Mouse (Mus musculus) gastrocnemius, adult 2 months (tissue): Measurements from ENCODE around the gene Phrf1. TPM values are rescaled to one million over a fixed set of nuclear protein-coding genes. Genes with fewer than 3 reads are reported as not detected.
A peak's percentile ranks its signal among the peaks of the same experiment; 100 is the strongest.

Experiments used
- DNase-seq: peaks from one replicate; pipeline ENCODE4 v3.0.0; 2022
- H3K27ac ChIP-seq: fragments of 200-600 bp; 2 replicates; pipeline ENCODE4 v1.8.1; 2022; ENCODE audit warnings: mild to moderate bottlenecking
- H3K4me3 ChIP-seq: fragments of 200-600 bp; 2 replicates; pipeline ENCODE4 v1.8.1; 2022; ENCODE audit warnings: mild to moderate bottlenecking, moderate library complexity
- CTCF ChIP-seq: fragments of 200-600 bp; IDR thresholded peaks from 2 replicates; pipeline ENCODE4 v1.8.1; 2022; ENCODE audit warnings: antibody characterized with exemption, mild to moderate bottlenecking, moderate library complexity
- intact Hi-C: fragments of 180-260 bp; cut with DNase I; formaldehyde crosslinking; loops from one replicate; pipeline ENCODE4 v1.15.1; 2025
- microRNA-seq: library from miRNA; unstranded; fragments of <30 nt; microRNA quantifications from one replicate; pipeline ENCODE4 v1.2.0, GENCODE M21; 2021
- total RNA-seq, 2 experiments: library from RNA; stranded (reverse); gene quantifications; 2 replicates each; pipeline ENCODE4 v1.2.3; 2021

Phrf1 gene
- total RNA-seq, 2 experiments from 2014 or later, result 22.4 to 28.1 TPM

GRCm38 (mm10) chr7:141292583-141293388, 64.2 kb downstream of the Phrf1 start:
- no peak overlapping the region for H3K4me3 ChIP-seq
- H3K27ac ChIP-seq, result no peak overlapping the region
- intact Hi-C loops, result no loop called here
- no peak for DNase-seq
- TF ChIP-seq CTCF, result no peak

- intact Hi-C loops, result no loop called here
- DNase-seq, result peak; percentile 64
- H3K27ac ChIP-seq, result no peak overlapping the region
- peak overlapping the region; percentile 60 for H3K4me3 ChIP-seq
- peak; percentile 17; the same call in 1 of the 2 replicates for TF ChIP-seq CTCF
Measured at GRCm38 (mm10) chr7:141293852-141294471, 65.4 kb downstream of the Phrf1 start.

GRCm38 (mm10) chr7:141294479-141294878, 65.9 kb downstream of the Phrf1 start:
- intact Hi-C loops, result no loop called here
- no peak for DNase-seq
- H3K4me3 ChIP-seq, result peak overlapping the region; percentile 60
- no peak for TF ChIP-seq CTCF
- no peak overlapping the region for H3K27ac ChIP-seq

DNA sequence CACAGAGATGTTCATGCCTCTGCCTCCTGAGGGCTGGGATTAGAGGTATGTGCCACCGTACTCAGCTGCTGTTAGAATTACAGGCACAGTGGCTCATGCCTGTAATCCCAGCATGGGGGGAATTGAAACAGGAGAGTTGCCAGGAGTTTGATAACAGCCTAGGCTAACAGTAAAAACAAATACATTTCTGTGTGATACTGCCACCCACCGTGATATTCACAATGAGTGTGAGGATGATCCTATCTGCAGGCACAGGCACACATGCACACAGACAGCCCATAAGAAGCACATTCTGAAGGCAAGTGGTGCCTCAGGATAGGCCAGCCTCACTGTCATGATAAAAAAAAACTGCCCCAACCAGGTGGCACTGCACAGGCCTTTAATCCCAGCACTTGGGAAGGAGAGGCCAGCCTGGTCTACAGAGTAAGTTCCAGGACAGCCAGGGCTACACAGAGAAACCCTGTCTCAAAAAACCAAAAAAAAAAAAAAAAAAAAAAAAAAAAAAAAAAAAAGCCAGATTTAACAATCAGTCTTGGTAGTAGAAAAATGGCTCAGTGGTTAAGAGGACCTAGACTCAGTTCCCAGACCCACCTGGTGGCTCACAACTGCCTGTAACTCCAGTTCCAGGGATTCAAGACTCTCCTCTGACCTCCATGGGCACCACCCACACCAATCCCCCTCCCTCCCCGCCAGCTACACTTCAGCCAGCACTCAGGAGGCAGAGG, 69.5 kb downstream of the Phrf1 start:
- Histone ChIP-seq H3K27ac (no peak overlapping the region), H3K4me3 (no peak overlapping the region)
- no peak for TF ChIP-seq CTCF
- no peak for DNase-seq
- intact Hi-C loops, result no loop called here

GRCm38 (mm10) chr7:141299175-141299574, 70.6 kb downstream of the Phrf1 start:
- no peak for DNase-seq
- intact Hi-C loops, result no loop called here

GRCm38 (mm10) chr7:141301386-141301785, 72.8 kb downstream of the Phrf1 start:
- H3K4me3 ChIP-seq, result no peak overlapping the region
- no peak for TF ChIP-seq CTCF
- no peak overlapping the region for H3K27ac ChIP-seq
- DNase-seq, result no peak
- intact Hi-C loops, result no loop called here

More at GRCm38 (mm10) chr7:141299175-141299574, 70.6 kb downstream of the Phrf1 start:
- Histone ChIP-seq H3K4me3 (no peak overlapping the region), H3K27ac (no peak overlapping the region)
- TF ChIP-seq CTCF, result no peak

DNA sequence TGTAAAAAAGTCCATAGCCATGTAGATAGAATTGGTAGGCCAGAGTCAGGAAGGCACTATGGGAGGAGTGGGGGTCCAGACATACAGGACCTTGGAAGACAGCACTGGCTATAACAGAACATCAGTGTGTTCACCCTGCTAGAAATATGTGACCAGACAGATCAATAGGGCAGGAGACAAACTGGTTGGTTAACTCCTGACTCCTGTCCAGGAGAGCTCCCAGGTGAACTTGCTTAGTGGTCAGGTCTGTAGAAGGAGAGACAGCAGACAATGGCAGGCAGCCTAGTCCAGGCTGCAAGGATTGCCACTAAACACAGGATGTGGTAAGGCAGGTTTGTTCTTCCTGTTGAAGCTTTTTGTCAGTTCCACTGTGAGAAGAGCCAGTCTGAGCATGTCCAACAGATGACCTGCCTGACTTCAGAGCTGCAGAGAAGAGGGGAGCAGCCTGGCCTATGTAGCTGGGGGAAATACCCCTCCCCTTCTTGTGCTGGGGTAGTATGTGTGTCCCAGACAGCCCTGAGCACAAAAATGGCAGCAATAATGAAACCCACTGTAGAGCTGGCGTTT, 74.2 kb downstream of the Phrf1 start:
- no peak for TF ChIP-seq CTCF
- intact Hi-C loops, result no loop called here
- no peak for DNase-seq
- no peak overlapping the region for H3K27ac ChIP-seq
- no peak overlapping the region for H3K4me3 ChIP-seq

- no peak overlapping the region for H3K4me3 ChIP-seq
- no peak for DNase-seq
- TF ChIP-seq CTCF, result no peak
- H3K27ac ChIP-seq, result no peak overlapping the region
- intact Hi-C loops, result no loop called here
Measured at GRCm38 (mm10) chr7:141304537-141304936, 76.0 kb downstream of the Phrf1 start.

Small RNA genes lying within 50 kb of the gene (microRNA-seq; reads per million reads assigned to microRNA genes)
- 77.3 reads per million, percentile 39 among the genes with 10 or more reads in this experiment for gene Mir210

Other genes starting within 250 kb of the Phrf1 start
- 10 to 100 TPM; 30.8 to 49.0 TPM for gene Ifitm3, start 218.0 kb upstream of the Phrf1 start, total RNA-seq
- gene Ifitm6, start 210.9 kb upstream of the Phrf1 start, total RNA-seq, result not detected
- not detected for gene Gm17387, start 199.7 kb upstream of the Phrf1 start, total RNA-seq
- under 1 TPM; 0.17 to 0.18 TPM for gene B4galnt4, start 167.7 kb upstream of the Phrf1 start, total RNA-seq
- not detected for gene Pkp3, start 150.6 kb upstream of the Phrf1 start, total RNA-seq
- gene Sigirr, start 128.2 kb upstream of the Phrf1 start, total RNA-seq, result 1 to 10 TPM; 1.7 TPM
- not detected for gene Ano9, start 111.0 kb upstream of the Phrf1 start, total RNA-seq
- gene Ptdss2, start 106.4 kb upstream of the Phrf1 start, total RNA-seq, result 10 to 100 TPM; 19.5 to 20.5 TPM
- 10 to 100 TPM; 46.5 to 50.9 TPM for gene Rnh1, start 55.9 kb upstream of the Phrf1 start, total RNA-seq
- 100 to 1,000 TPM; 117 to 119 TPM for gene Hras, start 34.8 kb upstream of the Phrf1 start, total RNA-seq
- 1 to 10 TPM; 1.7 to 2.1 TPM for gene Lrrc56, start 34.6 kb upstream of the Phrf1 start, total RNA-seq
- gene Lmntd2, start 14.7 kb upstream of the Phrf1 start, total RNA-seq, result not detected
- under 1 TPM in 1 of 2 experiments, not detected in 1; 0.28 TPM for gene Rassf7, start 12.9 kb upstream of the Phrf1 start, total RNA-seq
- 1 to 10 TPM; 1.1 TPM for gene Irf7, start 37.7 kb downstream of the Phrf1 start, total RNA-seq
- not detected for gene Cdhr5, start 48.0 kb downstream of the Phrf1 start, total RNA-seq
- not detected for gene Sct, start 50.3 kb downstream of the Phrf1 start, total RNA-seq
- gene Drd4, start 63.2 kb downstream of the Phrf1 start, total RNA-seq, result not detected
- 10 to 100 TPM; 13.3 to 14.0 TPM for gene Deaf1, start 98.9 kb downstream of the Phrf1 start, total RNA-seq
- gene Tmem80, start 99.0 kb downstream of the Phrf1 start, total RNA-seq, result 10 to 100 TPM; 11.5 to 16.9 TPM
- 1 to 10 TPM; 2.6 to 3.1 TPM for gene Eps8l2, start 110.1 kb downstream of the Phrf1 start, total RNA-seq
- gene Taldo1, start 163.4 kb downstream of the Phrf1 start, total RNA-seq, result 10 to 100 TPM; 77.5 to 88.3 TPM
- 1 to 10 TPM; 5.5 to 8.3 TPM for gene Gatd1, start 185.4 kb downstream of the Phrf1 start, total RNA-seq
- under 1 TPM; 0.28 to 0.31 TPM for gene Cend1, start 200.7 kb downstream of the Phrf1 start, total RNA-seq
- gene Slc25a22, start 209.1 kb downstream of the Phrf1 start, total RNA-seq, result 10 to 100 TPM; 18.6 to 26.1 TPM
- under 1 TPM; 0.08 to 0.20 TPM for gene Pidd1, start 215.2 kb downstream of the Phrf1 start, total RNA-seq
- 100 to 1,000 TPM; 567 to 623 TPM for gene Rplp2, start 218.6 kb downstream of the Phrf1 start, total RNA-seq
- 100 to 1,000 TPM; 345 to 348 TPM for gene Pnpla2, start 226.4 kb downstream of the Phrf1 start, total RNA-seq
- 1 to 10 TPM; 6.1 to 6.3 TPM for gene Cracr2b, start 232.3 kb downstream of the Phrf1 start, total RNA-seq
- 10 to 100 TPM; 83.2 to 90.2 TPM for gene Cd151, start 238.6 kb downstream of the Phrf1 start, total RNA-seq
- gene Polr2l, start 246.3 kb downstream of the Phrf1 start, total RNA-seq, result 10 to 100 TPM; 55.5 to 58.8 TPM
- 1 to 10 TPM; 7.6 to 8.2 TPM for gene Tspan4, start 246.5 kb downstream of the Phrf1 start, total RNA-seq